Mouse (Mus musculus) hindbrain, embryonic 12.5 days (tissue): ENCODE data around the gene Zfp488. TPM values are rescaled to one million over a fixed set of nuclear protein-coding genes. Genes with fewer than 3 reads are reported as not detected.
A peak's percentile ranks its signal among the peaks of the same experiment; 100 is the strongest.

ENCODE experiments used
- ATAC-seq: fragments of 200-750 bp; cut with Nextera tagmentation; 2 replicates; pipeline ENCODE4 v1.8.0; 2017; ENCODE audit warnings: moderate TSS enrichment; ENCODE audit not compliant: low FRiP score
- H3K27ac ChIP-seq: fragments of 300-500 bp; sonication (generic); 2 replicates; pipeline ENCODE4 v1.5.1; 2016; ENCODE audit warnings: mild to moderate bottlenecking
- H3K27me3 ChIP-seq: fragments of 300-500 bp; sonication (generic); 2 replicates; pipeline ENCODE4 v1.6.1; 2016; ENCODE audit warnings: mild to moderate bottlenecking
- H3K36me3 ChIP-seq: fragments of 300-500 bp; sonication (generic); 2 replicates; pipeline ENCODE4 v1.6.1; 2016; ENCODE audit warnings: mild to moderate bottlenecking
- H3K4me1 ChIP-seq: fragments of 300-500 bp; sonication (generic); 2 replicates; pipeline ENCODE4 v1.6.1; 2016
- H3K4me2 ChIP-seq: fragments of 300-500 bp; sonication (generic); replicated peaks from 2 replicates; pipeline ENCODE4 v1.6.1; 2016; ENCODE audit warnings: mild to moderate bottlenecking
- H3K4me3 ChIP-seq: fragments of 300-500 bp; sonication (generic); 2 replicates; pipeline ENCODE4 v1.5.1; 2016; ENCODE audit warnings: mild to moderate bottlenecking
- H3K9ac ChIP-seq: fragments of 300-500 bp; sonication (generic); 2 replicates; pipeline ENCODE4 v1.6.1; 2016; ENCODE audit warnings: mild to moderate bottlenecking, moderate library complexity
- H3K9me3 ChIP-seq: fragments of 300-500 bp; sonication (generic); replicated peaks from 2 replicates; pipeline ENCODE4 v1.6.1; 2016; ENCODE audit warnings: mild to moderate bottlenecking
- WGBS: fragments of 180-500 bp; shearing (Covaris S2); methylation state at CpG from one replicate; pipeline ENCODE4 v1.1.7; 2016; 5-methylcytosine and 5-hydroxymethylcytosine counted together
- polyA plus RNA-seq: library from polyadenylated mRNA; unstranded; fragments of >200 nt; fragmentation: Nextera tagmentation; extraction: Ambion mirVana; gene quantifications from 2 replicates; pipeline ENCODE4 v1.2.1, GENCODE M21; 2016

Zfp488 gene
- 0.25 and 0.34 TPM in 2 replicates for polyA plus RNA-seq

DNA sequence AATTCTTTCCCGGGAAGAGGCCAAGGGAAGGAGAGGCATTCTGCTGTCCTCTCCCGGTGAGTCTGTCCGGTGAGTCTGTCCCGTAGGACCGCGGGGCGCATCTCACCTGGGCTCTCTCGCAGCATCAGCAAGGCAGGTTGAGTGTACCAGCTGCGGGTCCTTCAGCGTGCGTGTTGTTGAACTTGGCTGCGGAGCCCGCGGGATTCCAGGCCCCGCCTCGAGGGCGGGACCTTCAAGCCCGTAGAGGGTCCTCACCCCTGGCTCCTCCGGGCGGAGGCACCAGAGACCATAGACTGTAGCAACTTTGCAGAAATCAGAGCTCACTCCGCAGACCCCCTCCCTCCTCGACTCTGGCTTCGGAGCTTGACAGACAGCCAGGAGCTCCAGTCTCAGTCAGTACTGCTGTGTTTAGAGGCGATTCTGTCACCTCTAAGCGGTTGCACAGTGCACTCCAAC, at the start of gene Zfp488:
TSS of gene Zfp488 (minus strand) at position 161 of the 456 bp plus-strand sequence.
- WGBS = 2% methylated on average over 25 of the region's 25 CpGs
- ATAC-seq = peak; percentile 48
- H3K9ac ChIP-seq = peak within 1 kb of the TSS; percentile 42
- H3K36me3 ChIP-seq = no peaks in the 10 kb centered on the region
- H3K27ac ChIP-seq = no peak within 1 kb of the TSS; the same call in 1 of the 2 replicates
- peak within 1 kb of the TSS; percentile 38 for H3K4me3 ChIP-seq
- peak within 1 kb of the TSS; percentile 84 for H3K4me2 ChIP-seq
- peaks cover 10% of the 10 kb centered on the region; the same call in 1 of the 2 replicates for H3K4me1 ChIP-seq
- peaks cover 15% of the 10 kb centered on the region for H3K27me3 ChIP-seq
- H3K9me3 ChIP-seq = no peaks in the 10 kb centered on the region

DNA sequence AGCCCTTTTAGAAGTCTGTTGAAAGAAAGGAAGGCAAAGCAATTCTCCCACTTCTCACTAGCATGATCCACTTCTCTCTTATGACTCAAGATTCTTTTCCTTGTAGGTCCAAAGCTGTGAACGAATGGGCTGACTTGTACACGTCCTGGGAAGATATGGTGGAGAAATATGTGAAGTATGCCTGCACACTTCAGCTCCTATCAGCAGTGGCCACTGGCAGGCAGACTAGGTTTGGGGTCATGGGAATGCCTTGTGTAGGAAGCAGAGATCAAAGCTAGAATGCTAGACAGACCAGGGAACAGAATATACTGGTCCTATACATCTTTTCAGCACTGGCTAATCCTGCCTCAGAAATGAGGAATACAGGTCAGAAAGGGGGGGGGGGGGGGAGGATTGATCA, 48.1 kb upstream of the Zfp488 start:
- no peak overlapping the region for H3K4me2 ChIP-seq
- no peak overlapping the region for H3K4me3 ChIP-seq
- H3K4me1 ChIP-seq = no peaks in the 10 kb centered on the region
- WGBS = 74% methylated on average over 2 of the region's 2 CpGs
- H3K36me3 ChIP-seq = no peaks in the 10 kb centered on the region
- no peak overlapping the region for H3K9ac ChIP-seq
- no peaks in the 10 kb centered on the region for H3K27me3 ChIP-seq
- H3K9me3 ChIP-seq = 0 out of 2 replicates have a peak, but pooled peaks cover 4% of the 10 kb centered on the region
- no peak for ATAC-seq
- no peak overlapping the region for H3K27ac ChIP-seq

DNA sequence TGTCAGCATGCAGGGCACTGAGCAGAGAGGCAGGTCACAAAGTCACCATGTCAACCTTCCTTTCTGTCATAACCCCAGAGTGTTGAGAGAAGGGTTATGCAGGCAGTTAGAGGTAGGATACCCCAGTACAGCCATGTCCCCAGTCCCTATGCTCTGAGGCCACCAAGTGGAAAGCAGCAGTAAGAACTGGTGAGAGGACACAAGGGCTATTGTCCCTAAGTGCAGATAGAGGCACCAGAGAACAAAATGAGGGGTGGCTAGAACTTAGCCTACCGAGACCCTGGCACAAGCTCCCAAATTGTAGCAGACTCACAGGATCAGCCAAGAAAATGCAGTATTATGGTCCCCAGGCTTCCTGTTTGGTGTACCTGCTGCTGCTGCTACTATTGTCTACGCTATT, 38.4 kb upstream of the Zfp488 start:
- Histone ChIP-seq H3K4me2 (no peak overlapping the region), H3K4me3 (no peak overlapping the region), H3K27me3 (no peaks in the 10 kb centered on the region), H3K36me3 (no peaks in the 10 kb centered on the region), H3K4me1 (no peaks in the 10 kb centered on the region), H3K9ac (no peak overlapping the region), H3K27ac (no peak overlapping the region), H3K9me3 (no peaks in the 10 kb centered on the region)
- no peak for ATAC-seq
- WGBS = 87% methylated on average over 2 of the region's 2 CpGs

DNA sequence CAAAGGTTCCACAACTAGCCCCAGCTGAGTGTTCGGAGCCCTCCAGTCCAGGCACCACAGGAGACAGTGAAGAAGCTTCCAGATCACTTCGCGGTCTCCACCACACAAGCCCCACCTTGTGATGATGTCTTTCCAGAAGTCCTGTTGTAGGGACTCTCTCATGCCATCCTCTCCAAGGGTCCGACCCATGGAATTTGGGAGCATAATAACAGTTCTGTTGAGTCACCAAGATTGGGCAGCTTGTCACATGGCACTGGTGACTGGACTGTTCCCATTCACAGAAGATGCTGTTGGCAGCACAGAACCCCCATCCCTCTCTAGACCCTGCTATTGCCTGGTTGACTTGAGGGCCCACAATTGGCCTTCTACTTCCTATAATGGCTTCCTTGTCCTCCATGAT, 37.8 kb upstream of the Zfp488 start, which contains the start of gene Gm5460:
TSS of gene Gm5460 (plus strand) at position 378 of the 400 bp plus-strand sequence.
- H3K4me1 ChIP-seq = no peaks in the 10 kb centered on the region
- H3K4me2 ChIP-seq = no peak within 1 kb of the TSS
- H3K27me3 ChIP-seq = no peaks in the 10 kb centered on the region
- no peak within 1 kb of the TSS for H3K9ac ChIP-seq
- H3K27ac ChIP-seq = no peak within 1 kb of the TSS
- no peaks in the 10 kb centered on the region for H3K36me3 ChIP-seq
- H3K4me3 ChIP-seq = no peak within 1 kb of the TSS
- WGBS = 91% methylated on average over 4 of the region's 4 CpGs
- H3K9me3 ChIP-seq = no peaks in the 10 kb centered on the region
- ATAC-seq = no peak

DNA sequence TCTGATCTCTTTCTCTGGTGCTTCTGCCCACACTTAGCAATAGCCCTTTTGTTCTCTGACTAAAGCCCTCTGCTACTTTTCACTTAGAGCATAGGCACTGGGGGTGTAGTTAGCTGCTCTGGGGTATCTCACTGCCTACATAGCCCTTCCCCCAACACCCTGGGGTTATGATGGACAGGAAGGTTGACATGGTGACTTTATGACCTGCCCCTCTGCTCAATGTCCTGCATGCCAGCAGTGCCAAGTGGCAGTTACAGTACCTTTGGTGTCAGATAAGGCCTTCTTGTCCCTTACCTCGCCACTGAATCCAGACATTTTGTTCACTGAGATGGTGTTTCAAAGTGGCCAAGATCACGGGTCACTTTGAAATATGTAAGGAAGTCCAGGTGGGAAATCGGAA, 36.5 kb upstream of the Zfp488 start, which contains the start of gene Gm30083:
TSS of gene Gm30083 (minus strand) at position 120 of the 400 bp plus-strand sequence.
- Histone ChIP-seq H3K9me3 (no peaks in the 10 kb centered on the region), H3K9ac (no peak within 1 kb of the TSS), H3K27me3 (no peaks in the 10 kb centered on the region), H3K4me1 (no peaks in the 10 kb centered on the region), H3K36me3 (no peaks in the 10 kb centered on the region), H3K4me3 (no peak within 1 kb of the TSS), H3K27ac (no peak within 1 kb of the TSS), H3K4me2 (no peak within 1 kb of the TSS)
- ATAC-seq = no peak
- WGBS = 93% methylated on average over 3 of the region's 3 CpGs

DNA sequence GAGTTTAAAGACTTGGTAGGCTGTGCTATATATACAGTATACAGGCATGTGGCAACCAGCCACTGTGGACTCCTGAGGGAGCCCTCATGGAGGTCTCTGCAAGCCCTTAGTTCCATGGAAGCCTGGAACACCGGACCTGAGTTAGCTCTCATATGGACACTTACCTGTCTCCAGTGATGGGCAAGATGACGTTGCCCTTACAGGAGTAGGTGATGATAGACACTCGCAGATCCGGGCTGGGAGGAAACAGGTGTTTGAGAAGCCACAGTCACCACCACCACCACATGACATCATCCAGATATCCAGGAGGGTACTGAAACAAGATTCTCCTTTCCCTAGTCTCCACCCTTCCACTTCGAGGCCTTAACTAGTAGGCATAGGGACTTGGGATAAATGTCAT, 23.8 kb upstream of the Zfp488 start:
- H3K36me3 ChIP-seq = no peaks in the 10 kb centered on the region
- H3K9me3 ChIP-seq = no peaks in the 10 kb centered on the region
- no peak overlapping the region for H3K4me3 ChIP-seq
- H3K4me1 ChIP-seq = no peaks in the 10 kb centered on the region
- H3K27ac ChIP-seq = no peak overlapping the region
- no peak overlapping the region for H3K9ac ChIP-seq
- WGBS = 89% methylated on average over 5 of the region's 5 CpGs
- no peaks in the 10 kb centered on the region for H3K27me3 ChIP-seq
- ATAC-seq = no peak
- no peak overlapping the region for H3K4me2 ChIP-seq

DNA sequence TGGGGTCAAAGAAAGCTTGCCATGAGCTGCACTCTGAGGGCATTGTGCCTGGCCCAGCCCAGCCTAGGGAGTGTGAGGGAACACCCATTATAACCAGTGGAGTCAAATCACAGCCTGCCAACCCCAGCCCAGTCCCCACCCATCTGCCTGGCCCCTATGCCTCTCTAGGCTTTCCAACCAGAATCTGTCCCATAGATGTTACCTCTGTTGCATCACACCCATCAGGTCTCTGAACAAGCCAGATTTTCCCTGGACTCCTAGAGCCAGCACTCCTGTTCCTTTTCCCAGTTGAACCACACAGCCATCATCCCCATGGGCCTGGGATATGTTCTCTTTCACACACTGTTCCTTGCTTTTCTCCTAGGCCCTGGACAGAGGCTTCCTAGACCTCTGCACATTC, 22.9 kb upstream of the Zfp488 start:
- no peaks in the 10 kb centered on the region for H3K36me3 ChIP-seq
- no peak overlapping the region for H3K4me3 ChIP-seq
- no peaks in the 10 kb centered on the region for H3K9me3 ChIP-seq
- no peak overlapping the region for H3K27ac ChIP-seq
- no peak overlapping the region for H3K4me2 ChIP-seq
- H3K9ac ChIP-seq = no peak overlapping the region
- H3K27me3 ChIP-seq = no peaks in the 10 kb centered on the region
- ATAC-seq = no peak
- no peaks in the 10 kb centered on the region for H3K4me1 ChIP-seq

DNA sequence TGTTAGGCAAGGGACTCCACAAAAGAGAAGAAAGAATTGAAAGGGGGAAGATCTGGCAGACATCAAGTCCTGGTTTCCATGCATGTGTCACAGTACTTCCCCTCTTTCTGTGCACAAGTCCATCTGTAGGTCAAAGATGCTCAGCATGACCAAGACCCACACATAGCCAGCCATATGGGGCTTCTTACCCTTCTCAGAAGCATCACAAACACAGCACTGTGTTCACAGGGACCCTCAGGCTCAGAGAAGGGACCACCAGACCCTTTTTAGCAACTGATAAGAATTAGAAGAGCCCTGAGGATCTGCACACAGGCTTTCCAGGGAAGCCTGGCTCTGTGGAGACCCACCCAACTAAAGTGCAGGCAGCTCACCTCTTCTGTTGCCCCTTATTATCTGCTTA, 21.5 kb upstream of the Zfp488 start:
- no peaks in the 10 kb centered on the region for H3K9me3 ChIP-seq
- ATAC-seq = no peak
- H3K9ac ChIP-seq = no peak overlapping the region
- H3K27me3 ChIP-seq = no peaks in the 10 kb centered on the region
- H3K36me3 ChIP-seq = no peaks in the 10 kb centered on the region
- no peaks in the 10 kb centered on the region for H3K4me1 ChIP-seq
- H3K4me2 ChIP-seq = no peak overlapping the region
- H3K4me3 ChIP-seq = no peak overlapping the region
- H3K27ac ChIP-seq = no peak overlapping the region

DNA sequence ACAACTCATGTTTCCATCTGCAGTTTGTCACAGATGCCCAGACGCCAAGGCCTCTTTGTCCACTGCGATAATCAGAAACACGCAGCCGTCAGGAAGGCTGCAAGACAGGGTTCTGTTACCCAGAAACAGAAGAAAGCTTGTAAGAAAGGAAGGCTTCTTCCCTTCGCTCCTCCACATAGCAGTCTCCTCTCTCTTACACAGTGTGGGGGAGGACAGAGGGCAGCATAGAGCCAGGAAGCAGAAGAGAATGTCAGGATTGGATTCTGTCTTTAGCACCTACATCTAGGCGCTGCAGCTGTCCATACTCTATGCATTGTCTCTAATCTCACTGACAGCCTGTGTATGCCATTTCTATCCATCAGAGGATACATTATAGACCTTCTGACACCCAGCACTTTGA, 18.9 kb upstream of the Zfp488 start:
- WGBS = 72% methylated on average over 6 of the region's 6 CpGs
- ATAC-seq = no peak
- Histone ChIP-seq H3K27me3 (no peaks in the 10 kb centered on the region), H3K9me3 (no peaks in the 10 kb centered on the region), H3K4me3 (no peak overlapping the region), H3K9ac (no peak overlapping the region), H3K4me1 (no peaks in the 10 kb centered on the region), H3K27ac (no peak overlapping the region), H3K36me3 (no peaks in the 10 kb centered on the region), H3K4me2 (no peak overlapping the region)

DNA sequence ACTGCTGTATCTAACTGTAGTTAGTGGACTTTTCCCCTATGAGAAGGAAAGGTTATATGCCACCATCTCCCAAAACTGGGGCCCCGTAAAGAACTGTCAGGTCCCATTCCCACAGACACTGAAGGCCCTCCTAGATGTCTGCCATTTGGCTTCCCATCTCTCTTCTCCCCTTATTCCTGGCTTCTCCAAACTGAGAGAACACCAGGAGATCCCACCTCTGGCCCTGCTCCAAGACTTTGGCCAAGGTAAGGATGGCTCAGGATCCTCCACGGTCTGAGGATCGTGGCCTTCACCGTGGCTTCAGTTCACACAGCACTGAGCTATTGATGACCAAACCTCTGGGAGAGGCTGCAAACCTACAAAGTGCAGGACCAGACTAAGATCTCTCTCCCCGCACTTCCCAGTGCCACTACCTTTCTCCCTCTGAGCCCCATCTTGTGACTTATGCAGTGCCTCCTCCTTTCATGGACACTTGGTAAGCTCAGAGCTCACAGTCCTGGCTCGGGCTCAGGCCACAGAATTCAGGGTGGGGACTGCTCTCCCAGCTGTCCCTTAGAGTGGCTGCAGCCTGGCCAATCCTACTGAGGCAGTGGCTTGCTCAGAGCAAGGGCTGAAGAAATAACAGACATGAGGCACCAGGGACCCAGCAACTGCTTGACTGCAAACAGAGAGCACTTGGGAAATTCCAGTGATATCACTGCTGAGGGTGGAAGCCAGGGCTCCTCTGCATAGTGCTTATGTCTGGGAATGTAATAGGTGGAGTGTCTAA, 15.1 kb upstream of the Zfp488 start:
- Histone ChIP-seq H3K27ac (no peak overlapping the region), H3K36me3 (no peaks in the 10 kb centered on the region), H3K4me1 (no peaks in the 10 kb centered on the region), H3K4me2 (no peak overlapping the region), H3K9me3 (no peaks in the 10 kb centered on the region), H3K4me3 (no peak overlapping the region), H3K9ac (no peak overlapping the region), H3K27me3 (no peaks in the 10 kb centered on the region)
- no peak for ATAC-seq
- WGBS = 88% methylated on average over 6 of the region's 6 CpGs

DNA sequence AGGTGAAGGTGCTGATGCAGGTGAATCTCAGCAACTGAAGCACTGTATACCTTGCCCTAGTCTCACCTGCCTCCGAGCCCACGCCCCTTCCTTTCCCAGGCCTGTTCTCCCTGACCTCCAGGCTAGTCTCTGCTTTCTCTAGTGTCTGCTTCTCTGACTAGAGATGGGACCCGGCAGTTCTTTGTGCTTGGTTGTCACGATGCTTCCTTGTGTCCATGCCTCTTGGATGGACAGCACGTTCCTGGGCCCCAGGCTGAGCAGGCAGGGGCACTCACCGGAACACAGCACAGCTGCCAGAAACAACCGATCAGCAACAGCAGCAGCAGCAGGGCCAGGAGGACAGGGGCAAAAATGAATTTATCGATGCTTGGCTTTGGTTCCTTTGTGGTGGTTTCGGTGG, 14.5 kb upstream of the Zfp488 start:
- Histone ChIP-seq H3K4me2 (no peak overlapping the region), H3K27me3 (no peaks in the 10 kb centered on the region), H3K27ac (no peak overlapping the region), H3K9ac (no peak overlapping the region), H3K9me3 (no peaks in the 10 kb centered on the region), H3K36me3 (no peaks in the 10 kb centered on the region), H3K4me3 (no peak overlapping the region), H3K4me1 (no peaks in the 10 kb centered on the region)
- no peak for ATAC-seq
- WGBS = 92% methylated on average over 9 of the region's 9 CpGs

DNA sequence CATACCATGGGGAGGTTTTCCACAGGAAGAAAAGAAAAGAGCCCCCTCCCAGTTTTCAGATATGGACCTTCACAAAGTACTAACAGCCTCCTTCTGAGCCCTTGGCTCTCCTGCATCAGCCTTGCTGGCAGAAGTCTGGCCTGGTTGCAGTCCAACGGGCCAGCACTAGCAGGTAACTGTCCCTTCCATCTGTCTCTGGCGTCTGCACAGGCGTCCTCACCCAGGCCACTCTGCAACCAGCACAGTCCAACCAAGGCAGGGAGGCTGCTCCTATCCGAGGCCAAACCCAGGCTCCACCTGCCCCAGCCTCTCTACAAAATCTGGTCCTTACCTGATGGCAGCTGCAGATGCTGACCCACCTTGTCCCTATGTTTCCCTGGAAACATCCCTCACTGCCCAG, 13.4 kb upstream of the Zfp488 start:
- H3K4me3 ChIP-seq = no peak overlapping the region
- no peak for ATAC-seq
- 74% methylated on average over 4 of the region's 4 CpGs for WGBS
- H3K9ac ChIP-seq = no peak overlapping the region
- no peaks in the 10 kb centered on the region for H3K9me3 ChIP-seq
- no peaks in the 10 kb centered on the region for H3K36me3 ChIP-seq
- H3K27ac ChIP-seq = no peak overlapping the region
- H3K4me1 ChIP-seq = no peaks in the 10 kb centered on the region
- no peaks in the 10 kb centered on the region for H3K27me3 ChIP-seq
- no peak overlapping the region for H3K4me2 ChIP-seq

DNA sequence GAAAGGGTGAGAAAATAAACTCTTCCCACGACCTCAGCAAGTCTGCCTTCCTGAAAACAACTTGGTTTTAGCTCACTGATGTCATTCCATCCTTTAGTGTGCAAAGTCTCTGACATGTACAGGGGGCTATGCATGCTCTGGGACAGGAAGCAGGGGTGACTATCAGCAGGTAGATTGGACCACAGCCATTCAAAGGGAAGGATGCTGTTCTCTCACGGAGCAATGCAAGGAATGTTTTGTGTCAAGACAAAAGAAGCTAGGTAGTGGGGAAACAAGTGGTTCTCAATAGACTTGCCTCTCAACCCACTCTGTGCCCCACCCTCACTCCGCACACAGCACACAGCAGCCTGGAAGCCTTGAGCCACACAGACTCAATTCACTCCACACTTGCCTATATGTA, 10.6 kb upstream of the Zfp488 start:
- Histone ChIP-seq H3K4me2 (no peak overlapping the region), H3K36me3 (no peaks in the 10 kb centered on the region), H3K4me1 (no peaks in the 10 kb centered on the region), H3K27ac (no peak overlapping the region), H3K9me3 (no peaks in the 10 kb centered on the region), H3K27me3 (no peaks in the 10 kb centered on the region), H3K9ac (no peak overlapping the region), H3K4me3 (no peak overlapping the region)
- WGBS = 47% methylated on average over 3 of the region's 3 CpGs
- no peak for ATAC-seq
